ENCODE assay signal across 14 mouse cellular contexts in genomic region chr7:144411967-144412906, GRCm38 (mm10). TPM values are rescaled to one million over a fixed set of nuclear protein-coding genes. Genes with fewer than 3 reads are reported as not detected.
DNase-seq lines count a peak whose midpoint lies in the region; ATAC-seq lines count a peak whose summit lies in the region.
"Had no signal": no experiment of that assay in that cellular context is flagged by ENCODE, and none has a peak within 500 bp of the region (broad histone marks: within the 10 kb centered on the region; RNA-seq: fewer than 3 reads in every experiment).

No protein-coding gene starts in this region.

- H3K36me3 ChIP-seq in hindbrain, embryonic 13.5 days, result peaks cover 38% of the 10 kb centered on the region
- peaks cover 24% of the 10 kb centered on the region for H3K36me3 ChIP-seq in neural tube, embryonic 12.5 days
- H3K36me3 ChIP-seq: limb, embryonic 15.5 days had no signal

- peaks cover 41% of the 10 kb centered on the region for H3K4me1 ChIP-seq in hindbrain, embryonic 13.5 days (replicated peaks)
- peaks cover 17% of the 10 kb centered on the region for H3K4me1 ChIP-seq in neural tube, embryonic 12.5 days

- no peak overlapping the region for H3K4me3 ChIP-seq in hindbrain, embryonic 13.5 days
- H3K4me3 ChIP-seq in neural tube, embryonic 12.5 days, result no peak overlapping the region
- H3K4me3 ChIP-seq: limb, embryonic 15.5 days had no signal

- intact Hi-C loops in left cerebral cortex, postnatal 4 days (cut with DNase I), result no loop called here
- intact Hi-C loops in left cerebral cortex, postnatal 25 days (cut with DNase I), result no loop called here
- intact Hi-C loops in heart, postnatal 36 days (cut with DNase I), result no loop called here

- H3K27ac ChIP-seq in hindbrain, embryonic 13.5 days, result peak overlapping the region; percentile 85
- no peak overlapping the region for H3K27ac ChIP-seq in neural tube, embryonic 12.5 days
- H3K27ac ChIP-seq: limb, embryonic 15.5 days had no signal

- ATAC-seq in hindbrain, embryonic 13.5 days (ENCODE audit: low FRiP score), result peak; percentile 65
- ATAC-seq in neural tube, embryonic 12.5 days (ENCODE audit: low FRiP score, low read depth), result peak; percentile 34; the same call in 1 of the 2 replicates
- no peak for ATAC-seq in erythroid progenitor cell, adult 5-6 weeks (replicated peaks; ENCODE audit: low FRiP score, poor library complexity, severe bottlenecking)

- 47% methylated on average over 22 of the region's 22 CpGs for WGBS in hindbrain, embryonic 13.5 days
- 56% methylated on average over 22 of the region's 22 CpGs for WGBS in neural tube, embryonic 12.5 days

- DNase-seq in left cerebral cortex, postnatal 4 days, result peak; percentile 48
- DNase-seq in left cerebral cortex, postnatal 25 days (ENCODE audit: low spot score in 2 of 2), result no peak
- DNase-seq in embryo, embryonic 10.5 days (ENCODE audit: low spot score), result peak; percentile 64
- no peak for DNase-seq in heart, postnatal 36 days
- DNase-seq in right cerebral cortex, postnatal 25 days, result no peak
- DNase-seq: adrenal gland, postnatal 25 days; cerebellum, adult 2 months; kidney, adult 11 months; lung, postnatal 4 days; thymus, postnatal 36 days had no signal

- H3K9ac ChIP-seq in hindbrain, embryonic 13.5 days, result 0 out of 2 replicates have a peak overlapping the region, but pooled peaks have one; percentile 35
- no peak overlapping the region for H3K9ac ChIP-seq in neural tube, embryonic 12.5 days
- H3K9ac ChIP-seq: limb, embryonic 15.5 days had no signal

- no peaks in the 10 kb centered on the region for H3K9me3 ChIP-seq in hindbrain, embryonic 13.5 days
- no peaks in the 10 kb centered on the region for H3K9me3 ChIP-seq in neural tube, embryonic 12.5 days
- H3K9me3 ChIP-seq: limb, embryonic 15.5 days had no signal

- no peak overlapping the region for H3K4me2 ChIP-seq in hindbrain, embryonic 13.5 days
- H3K4me2 ChIP-seq in neural tube, embryonic 12.5 days (replicated peaks), result no peak overlapping the region
- H3K4me2 ChIP-seq: limb, embryonic 15.5 days had no signal

- no peaks in the 10 kb centered on the region for H3K27me3 ChIP-seq in hindbrain, embryonic 13.5 days
- H3K27me3 ChIP-seq in neural tube, embryonic 12.5 days (replicated peaks), result 0 out of 2 replicates have a peak, but pooled peaks cover 3% of the 10 kb centered on the region

RNA-seq across cellular contexts. Expression of gene Cttn, which starts 58.6 kb away (rescaled TPM):
- total RNA-seq in left cerebral cortex, postnatal 4 days (2021), result 100 to 1,000 TPM; 138 to 156 TPM
- total RNA-seq in left cerebral cortex, postnatal 25 days (2021), result 100 to 1,000 TPM; 102 to 103 TPM
- polyA plus RNA-seq in hindbrain, embryonic 13.5 days (2015; fragmentation: Nextera tagmentation; extraction: Ambion mirVana), result 181 and 185 TPM in 2 replicates
- polyA plus RNA-seq in neural tube, embryonic 12.5 days (2016; fragmentation: Nextera tagmentation; extraction: Ambion mirVana), result 184 and 191 TPM in 2 replicates
- total RNA-seq in erythroid progenitor cell, adult 5-6 weeks (2015; ENCODE audit: low replicate concordance), result 1.3 and 4.3 TPM in 2 replicates
- total RNA-seq in erythroid progenitor cell, adult 5-6 weeks (2017; ENCODE audit: low replicate concordance), result 4.1 and 6.9 TPM in 2 replicates
- total RNA-seq in heart, postnatal 36 days (2021), result 10 to 100 TPM; 32.2 to 32.4 TPM

Comparison
In these comparisons a context has a peak if more than half of its experiments do, and no peak if none do; other contexts are left out.
1. DNase-seq: peak in left cerebral cortex, postnatal 4 days (single experiment) and embryo, embryonic 10.5 days (single experiment); none in left cerebral cortex, postnatal 25 days (0 of 2), heart, postnatal 36 days (0 of 2) and right cerebral cortex, postnatal 25 days (single experiment).
2. RNA of gene Cttn, which starts 58.6 kb away (total RNA-seq): 138 to 156 TPM in left cerebral cortex, postnatal 4 days, 102 to 103 TPM in left cerebral cortex, postnatal 25 days and 32.2 to 32.4 TPM in heart, postnatal 36 days; 1.3 to 6.9 TPM in erythroid progenitor cell, adult 5-6 weeks; every median in the first group is over 4 times any median in the second.